12 mouse cellular contexts compared by ENCODE assay signal in the genomic region with DNA sequence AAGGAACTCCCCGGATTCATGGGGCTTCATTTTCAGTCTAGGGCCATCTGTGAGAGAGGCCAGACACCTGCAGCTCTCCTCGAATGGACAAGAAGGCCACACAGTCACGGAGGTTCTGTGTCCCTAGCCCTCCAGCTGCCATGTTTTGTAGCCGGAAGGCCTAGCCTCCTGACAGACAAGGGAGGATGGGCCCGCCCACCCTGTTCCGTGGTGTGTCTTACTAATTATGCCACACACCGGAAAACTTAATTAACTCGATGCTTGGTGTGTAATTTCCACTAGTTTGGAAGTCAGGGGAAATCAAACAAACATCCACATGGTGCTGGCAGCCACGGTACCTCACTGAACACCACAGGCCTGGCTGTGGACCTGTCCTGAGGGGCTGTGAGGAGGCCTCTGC. TPM values are rescaled to one million over a fixed set of nuclear protein-coding genes. Genes with fewer than 3 reads are reported as not detected.
A peak's percentile ranks its signal among the peaks of the same experiment; 100 is the strongest.
DNase-seq lines count a peak whose midpoint lies in the region; ATAC-seq and TF ChIP-seq lines count a peak whose summit lies in the region.
"Had no signal": no experiment of that assay in that cellular context is flagged by ENCODE, and none has a peak within 500 bp of the region (broad histone marks: within the 10 kb centered on the region; RNA-seq: fewer than 3 reads in every experiment).

No protein-coding gene starts in this region.

- no peak overlapping the region for H3K4me2 ChIP-seq in lung, embryonic 16.5 days (ENCODE audit: low read depth, low read length)
- no peak overlapping the region for H3K4me2 ChIP-seq in forebrain, postnatal 0 days (ENCODE audit: low read depth)
- no peak overlapping the region for H3K4me2 ChIP-seq in midbrain, embryonic 12.5 days (replicated peaks)

- H3K4me3 ChIP-seq in lung, embryonic 16.5 days (ENCODE audit: low read length): no peak overlapping the region
- H3K4me3 ChIP-seq in forebrain, postnatal 0 days (ENCODE audit: low read depth, low read length): no peak overlapping the region
- no peak overlapping the region for H3K4me3 ChIP-seq in midbrain, embryonic 12.5 days

- no peaks in the 10 kb centered on the region for H3K36me3 ChIP-seq in lung, embryonic 16.5 days (ENCODE audit: control insufficient read depth, insufficient read depth, low read length)
- H3K36me3 ChIP-seq in forebrain, postnatal 0 days (ENCODE audit: insufficient read depth): no peaks in the 10 kb centered on the region
- no peaks in the 10 kb centered on the region for H3K36me3 ChIP-seq in midbrain, embryonic 12.5 days

- no peak for TF ChIP-seq CTCF in forebrain, postnatal 0 days (IDR thresholded peaks at IDR 0.05; ENCODE audit: low read depth)

- H3K4me1 ChIP-seq in lung, embryonic 16.5 days (replicated peaks; ENCODE audit: control insufficient read depth, insufficient read depth, low read length): peaks cover 34% of the 10 kb centered on the region
- H3K4me1 ChIP-seq in forebrain, postnatal 0 days (ENCODE audit: insufficient read depth): peaks cover 47% of the 10 kb centered on the region
- peaks cover 86% of the 10 kb centered on the region for H3K4me1 ChIP-seq in midbrain, embryonic 12.5 days

- H3K9ac ChIP-seq in lung, embryonic 16.5 days (ENCODE audit: low read length): peak overlapping the region; percentile 23; the same call in 1 of the 2 replicates
- no peak overlapping the region for H3K9ac ChIP-seq in forebrain, postnatal 0 days
- no peak overlapping the region for H3K9ac ChIP-seq in midbrain, embryonic 12.5 days (replicated peaks)

- WGBS in lung, embryonic 16.5 days: 69% methylated on average over 9 of the region's 9 CpGs
- 31% methylated on average over 9 of the region's 9 CpGs for WGBS in forebrain, postnatal 0 days
- WGBS in midbrain, embryonic 12.5 days: 56% methylated on average over 9 of the region's 9 CpGs

- no peak for DNase-seq in lung, adult 18-20 months
- no peak for DNase-seq in forebrain, postnatal 0 days
- no peak for DNase-seq in thymus, postnatal 14 days
- DNase-seq in adrenal gland, postnatal 25 days: no peak
- DNase-seq in spleen, adult 18-20 months: no peak
- DNase-seq: adrenal gland, adult 8-10 months; cerebellum, adult 8-10 months; kidney, adult 8-10 months; lung, postnatal 4 days; thymus, postnatal 36 days had no signal

- H3K9me3 ChIP-seq in lung, embryonic 16.5 days (ENCODE audit: control insufficient read depth, low read length): no peaks in the 10 kb centered on the region
- no peaks in the 10 kb centered on the region for H3K9me3 ChIP-seq in forebrain, postnatal 0 days (ENCODE audit: low read length)
- no peaks in the 10 kb centered on the region for H3K9me3 ChIP-seq in midbrain, embryonic 12.5 days

- no peak overlapping the region for H3K27ac ChIP-seq in lung, embryonic 16.5 days (ENCODE audit: low read length)
- H3K27ac ChIP-seq in forebrain, postnatal 0 days (ENCODE audit: low read depth, low read length): peak overlapping the region; percentile 72
- peak overlapping the region; percentile 76 for H3K27ac ChIP-seq in midbrain, embryonic 12.5 days (replicated peaks)

- H3K27me3 ChIP-seq in lung, embryonic 16.5 days (ENCODE audit: control insufficient read depth, insufficient read depth, low read depth, low read length): no peaks in the 10 kb centered on the region
- no peaks in the 10 kb centered on the region for H3K27me3 ChIP-seq in forebrain, postnatal 0 days (ENCODE audit: insufficient read depth, low read length)
- H3K27me3 ChIP-seq in midbrain, embryonic 12.5 days: peaks cover 5% of the 10 kb centered on the region; the same call in 1 of the 2 replicates

- no peak for ATAC-seq in lung, embryonic 16.5 days (ENCODE audit: low read depth)
- ATAC-seq in forebrain, postnatal 0 days: no peak
- no peak for ATAC-seq in midbrain, embryonic 12.5 days (ENCODE audit: low FRiP score, low read depth)

RNA-seq across cellular contexts. Expression of a gene that starts 55.4 kb away (rescaled TPM):
- 0.69 and 1.6 TPM in 2 replicates for polyA plus RNA-seq in lung, embryonic 16.5 days (2015; fragmentation: Nextera tagmentation; extraction: Ambion mirVana)
- total RNA-seq in forebrain, postnatal 0 days (2014; rRNA removed): 3.8 and 4.1 TPM in 2 replicates
- polyA plus RNA-seq in forebrain, postnatal 0 days (2015; fragmentation: Nextera tagmentation; extraction: Ambion mirVana): 0.65 and 1.2 TPM in 2 replicates
- 0.68 and 0.77 TPM in 2 replicates for polyA plus RNA-seq in midbrain, embryonic 12.5 days (2016; fragmentation: Nextera tagmentation; extraction: Ambion mirVana)
- total RNA-seq in adrenal gland, postnatal 25 days (2021): 1.6 and 4.4 TPM in 2 replicates
